Mouse (Mus musculus) lung, postnatal 0 days (tissue): Measurements from ENCODE around the gene Arhgap10. TPM values are rescaled to one million over a fixed set of nuclear protein-coding genes. Genes with fewer than 3 reads are reported as not detected.

Experiments used
- ATAC-seq: fragments of 200-750 bp; cut with Nextera tagmentation; 2 replicates; pipeline ENCODE4 v1.8.0; 2017; ENCODE audit warnings: moderate library complexity
- DNase-seq: peaks from one replicate; pipeline ENCODE4 v3.0.0-alpha.2; 2016; ENCODE audit warnings: low spot score
- H3K27ac ChIP-seq: fragments of 300-500 bp; sonication (generic); 2 replicates; pipeline ENCODE4 v1.5.1; 2014; ENCODE audit warnings: antibody characterized with exemption, mild to moderate bottlenecking, low read length, mixed read lengths
- H3K27me3 ChIP-seq: fragments of 300-500 bp; sonication (generic); replicated peaks from 2 replicates; pipeline ENCODE4 v1.6.1; 2014; ENCODE audit warnings: low read length, mixed read lengths; ENCODE audit not compliant: insufficient read depth
- H3K36me3 ChIP-seq: fragments of 300-500 bp; sonication (generic); 2 replicates; pipeline ENCODE4 v1.6.1; 2014; ENCODE audit warnings: low read length, mixed read lengths; ENCODE audit not compliant: insufficient read depth
- H3K4me1 ChIP-seq: fragments of 300-500 bp; sonication (generic); 2 replicates; pipeline ENCODE4 v1.6.1; 2014; ENCODE audit warnings: antibody characterized with exemption, low read depth, low read length, mixed read lengths; ENCODE audit not compliant: insufficient read depth
- H3K4me2 ChIP-seq: fragments of 300-500 bp; sonication (generic); replicated peaks from 2 replicates; pipeline ENCODE4 v1.6.1; 2014; ENCODE audit warnings: low read depth, mild to moderate bottlenecking, low read length, moderate library complexity, mixed read lengths
- H3K4me3 ChIP-seq: fragments of 300-500 bp; sonication (generic); 2 replicates; pipeline ENCODE4 v1.5.1; 2014; ENCODE audit warnings: low read depth, low read length
- H3K9ac ChIP-seq: fragments of 300-500 bp; sonication (generic); replicated peaks from 2 replicates; pipeline ENCODE4 v1.6.1; 2014; ENCODE audit warnings: low read depth, mild to moderate bottlenecking
- H3K9me3 ChIP-seq: fragments of 300-500 bp; sonication (generic); 2 replicates; pipeline ENCODE4 v1.6.1; 2016; ENCODE audit warnings: low read length, mixed read lengths
- CTCF ChIP-seq: IDR thresholded peaks from 2 replicates; pipeline ENCODE4 v1.5.1; 2016; ENCODE audit warnings: antibody characterized with exemption, mild to moderate bottlenecking
- EP300 ChIP-seq: IDR thresholded peaks from 2 replicates; pipeline ENCODE4 v1.6.1; 2016; ENCODE audit warnings: antibody characterized with exemption, mild to moderate bottlenecking, control low read depth
- WGBS: fragments of 180-500 bp; shearing (Covaris S2); extraction: QIAGEN DNeasy Blood & Tissue Kit; methylation state at CpG from one replicate; pipeline ENCODE4 v1.1.7; 2014; 5-methylcytosine and 5-hydroxymethylcytosine counted together
- polyA plus RNA-seq: library from polyadenylated mRNA; unstranded; fragments of >200 nt; fragmentation: Nextera tagmentation; extraction: Ambion mirVana; gene quantifications from 2 replicates; pipeline ENCODE4 v1.2.1, GENCODE M21; 2015

The Arhgap10 gene
- polyA plus RNA-seq, 1 experiment from 2014 or later: 15.9 TPM

DNA sequence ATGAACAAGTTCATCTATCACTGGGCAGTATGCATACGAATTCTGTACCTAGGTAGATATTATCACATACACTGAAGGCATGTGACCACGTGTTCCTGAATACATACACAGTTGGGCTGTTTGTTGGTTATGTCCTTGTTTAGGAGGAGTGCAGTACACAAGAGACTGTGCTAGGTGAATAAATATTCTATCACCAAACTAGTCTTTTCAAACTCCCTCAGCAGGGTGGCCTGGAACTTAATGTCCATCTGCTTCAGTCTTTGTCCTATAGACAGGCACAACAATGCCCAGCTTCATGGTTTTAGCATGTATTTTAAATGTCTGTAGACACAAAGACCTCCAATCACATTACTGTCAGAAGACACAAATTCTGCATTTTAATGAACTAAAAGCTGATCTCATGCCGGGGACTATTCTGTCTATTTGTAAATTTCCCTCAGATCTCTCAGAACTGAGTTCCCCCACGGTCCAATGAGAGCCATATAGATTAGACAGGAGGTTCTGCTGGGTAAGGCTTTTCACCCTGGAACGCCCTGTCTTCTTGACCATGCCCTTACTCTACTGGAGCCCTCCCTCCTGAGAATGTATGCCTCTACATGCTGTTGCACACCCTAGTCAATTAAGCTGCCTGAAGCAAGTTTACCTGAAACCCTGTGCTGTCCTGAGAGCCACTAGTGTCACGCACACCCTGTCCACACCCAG is 177.6 kb downstream of the Arhgap10 start:
- peak; percentile 26; the same call in 1 of the 2 replicates for TF ChIP-seq CTCF
- no peak for TF ChIP-seq EP300
- Histone ChIP-seq H3K4me2 (no peak overlapping the region), H3K27me3 (no peaks in the 10 kb centered on the region), H3K4me3 (no peak overlapping the region), H3K9me3 (no peaks in the 10 kb centered on the region), H3K9ac (no peak overlapping the region), H3K27ac (no peak overlapping the region), H3K36me3 (peaks cover 4% of the 10 kb centered on the region; the same call in 1 of the 2 replicates), H3K4me1 (no peaks in the 10 kb centered on the region)
- DNase-seq (no peak), ATAC-seq (no peak)
- WGBS: 82% methylated on average over 6 of the region's 6 CpGs

DNA sequence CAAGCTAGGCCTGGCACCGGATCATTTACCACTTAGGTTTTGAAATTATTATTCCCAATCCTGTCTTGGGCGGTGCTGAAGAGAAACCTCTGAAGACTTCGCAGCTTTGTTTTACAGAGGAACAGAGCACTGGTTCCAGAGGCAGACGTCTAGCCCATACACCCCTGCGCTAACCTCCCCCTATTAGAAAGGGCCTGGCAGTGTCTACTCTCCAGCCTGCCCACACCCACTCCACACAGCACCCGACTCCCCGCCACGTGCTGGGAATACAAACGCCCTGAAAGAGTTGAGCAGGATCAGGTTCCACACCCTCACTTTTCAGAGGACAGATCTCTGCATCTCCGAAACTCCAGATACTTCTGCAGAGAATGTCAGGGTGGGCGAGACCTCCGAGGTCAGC is 180.5 kb downstream of the Arhgap10 start:
- no peaks in the 10 kb centered on the region for H3K9me3 ChIP-seq
- 63% methylated on average over 12 of the region's 12 CpGs for WGBS
- no peak overlapping the region for H3K4me3 ChIP-seq
- DNase-seq (no peak), ATAC-seq (no peak)
- H3K9ac ChIP-seq: no peak overlapping the region
- no peak overlapping the region for H3K27ac ChIP-seq
- no peak overlapping the region for H3K4me2 ChIP-seq
- TF ChIP-seq CTCF (no peak), EP300 (no peak)
- no peaks in the 10 kb centered on the region for H3K27me3 ChIP-seq
- no peaks in the 10 kb centered on the region for H3K4me1 ChIP-seq
- no peaks in the 10 kb centered on the region for H3K36me3 ChIP-seq

DNA sequence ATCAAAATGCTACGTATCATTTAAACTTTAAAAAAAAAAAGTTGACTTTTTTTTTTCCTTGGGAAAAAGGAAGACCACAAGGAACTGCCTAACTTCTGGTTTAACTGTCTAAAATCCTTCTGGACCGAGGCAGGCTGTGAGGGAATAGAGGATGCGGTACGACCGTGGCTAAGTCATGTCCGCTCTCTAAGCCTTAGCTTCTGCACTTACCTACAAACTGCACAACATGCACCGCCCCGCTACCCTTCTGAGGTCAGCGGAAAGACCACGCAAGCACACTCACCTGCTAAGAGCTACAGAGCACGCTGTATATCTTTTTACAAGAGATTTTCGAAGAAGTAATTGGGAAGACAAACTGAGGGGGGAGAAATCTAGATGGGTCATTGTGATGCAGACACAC is 186.6 kb downstream of the Arhgap10 start:
- Histone ChIP-seq H3K4me3 (no peak overlapping the region), H3K27me3 (no peaks in the 10 kb centered on the region), H3K4me2 (no peak overlapping the region), H3K9me3 (no peaks in the 10 kb centered on the region), H3K27ac (no peak overlapping the region), H3K4me1 (no peaks in the 10 kb centered on the region), H3K36me3 (no peaks in the 10 kb centered on the region), H3K9ac (no peak overlapping the region)
- DNase-seq (no peak), ATAC-seq (no peak)
- 94% methylated on average over 12 of the region's 12 CpGs for whole genome bisulfite sequencing
- TF ChIP-seq EP300: no peak

DNA sequence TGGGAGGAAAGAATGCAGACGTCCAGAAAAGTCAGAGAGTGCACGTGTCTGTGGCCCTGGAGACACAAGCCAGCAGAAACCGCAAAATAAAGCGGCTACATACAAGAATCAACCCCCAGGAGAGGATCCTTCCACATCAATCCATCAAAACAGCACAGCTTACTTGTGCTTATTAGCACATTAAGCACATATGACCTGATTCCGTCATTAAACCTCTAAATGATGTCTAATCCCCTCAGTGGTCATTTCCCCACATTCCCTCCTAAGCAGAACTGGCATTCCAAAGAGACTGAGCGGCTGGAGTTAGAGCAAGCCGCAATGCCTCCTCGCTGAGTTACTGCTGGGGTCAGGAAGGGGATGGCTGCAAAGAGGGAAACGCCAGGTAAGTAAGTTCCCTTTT is 187.4 kb downstream of the Arhgap10 start:
- TF ChIP-seq CTCF (no peak), EP300 (no peak)
- no peaks in the 10 kb centered on the region for H3K36me3 ChIP-seq
- H3K9me3 ChIP-seq: no peaks in the 10 kb centered on the region
- H3K27ac ChIP-seq: no peak overlapping the region
- no peaks in the 10 kb centered on the region for H3K4me1 ChIP-seq
- ATAC-seq (no peak), DNase-seq (no peak)
- no peak overlapping the region for H3K9ac ChIP-seq
- H3K4me3 ChIP-seq: no peak overlapping the region
- H3K27me3 ChIP-seq: no peaks in the 10 kb centered on the region
- WGBS: 78% methylated on average over 9 of the region's 9 CpGs
- no peak overlapping the region for H3K4me2 ChIP-seq

DNA sequence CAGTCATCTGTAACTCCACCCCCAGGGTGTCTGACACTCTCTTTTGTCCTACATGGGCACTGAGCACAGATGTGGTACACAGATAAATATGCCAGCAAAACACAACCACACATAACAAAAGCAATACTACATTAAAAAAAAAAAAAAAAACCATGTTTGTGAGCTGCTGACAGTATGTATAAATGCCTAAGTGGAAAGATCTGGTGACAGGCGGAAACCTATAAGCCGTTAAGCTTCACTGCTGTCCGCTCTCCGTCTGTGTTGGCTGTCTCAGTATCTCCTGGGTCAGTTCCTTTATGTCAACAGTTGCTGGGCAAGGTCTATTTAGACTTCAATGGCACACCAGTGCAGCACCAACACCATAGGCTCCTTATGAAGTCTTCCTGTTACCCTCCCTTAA is 188.0 kb downstream of the Arhgap10 start:
- no peak for ATAC-seq
- DNase-seq: no peak
- 79% methylated on average over 4 of the region's 4 CpGs for WGBS

DNA sequence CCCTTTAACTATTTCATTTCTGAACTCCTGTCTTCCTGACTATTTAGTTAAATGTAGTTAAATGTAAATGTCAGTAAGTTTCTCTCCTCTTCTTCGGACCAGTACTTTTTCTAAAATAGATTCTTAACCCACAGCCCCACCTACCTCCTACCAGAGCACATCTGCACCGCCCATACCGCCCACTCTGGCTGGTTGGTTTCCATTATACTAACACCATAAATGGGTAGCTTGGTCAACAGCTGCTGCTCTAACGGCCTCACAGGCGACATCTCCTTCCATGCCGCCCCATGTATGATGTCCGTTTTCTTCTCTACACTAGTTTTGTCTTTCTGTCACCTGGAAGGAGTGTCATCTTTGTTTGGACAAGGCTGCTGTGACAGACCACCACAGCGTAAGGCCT is 189.3 kb downstream of the Arhgap10 start:
- Histone ChIP-seq H3K4me3 (no peak overlapping the region), H3K27ac (no peak overlapping the region), H3K9ac (no peak overlapping the region), H3K4me2 (no peak overlapping the region), H3K9me3 (no peaks in the 10 kb centered on the region), H3K27me3 (no peaks in the 10 kb centered on the region), H3K36me3 (no peaks in the 10 kb centered on the region), H3K4me1 (no peaks in the 10 kb centered on the region)
- DNase-seq: no peak
- WGBS: 90% methylated on average over 8 of the region's 8 CpGs
- no peak for TF ChIP-seq EP300
- TF ChIP-seq CTCF: no peak
- ATAC-seq: no peak

More for the DNA sequence above, 188.0 kb downstream of the Arhgap10 start:
- Histone ChIP-seq H3K27me3 (no peaks in the 10 kb centered on the region), H3K27ac (no peak overlapping the region), H3K9ac (no peak overlapping the region), H3K4me1 (no peaks in the 10 kb centered on the region), H3K4me3 (no peak overlapping the region), H3K4me2 (no peak overlapping the region), H3K9me3 (no peaks in the 10 kb centered on the region), H3K36me3 (no peaks in the 10 kb centered on the region)
- TF ChIP-seq EP300: no peak
- no peak for TF ChIP-seq CTCF
